Mouse (Mus musculus): ENCODE data around the gene Sept9. TPM values are rescaled to one million over a fixed set of nuclear protein-coding genes. Genes with fewer than 3 reads are reported as not detected.
A peak's percentile ranks its signal among the peaks of the same experiment; 100 is the strongest.

Sept9 gene
- polyA plus RNA-seq, 1 experiment from 2014 or later: 78.9 TPM

- no peaks in the 10 kb centered on the region for H3K4me1 ChIP-seq (ENCODE audit: control insufficient read depth, insufficient read depth, low read length)
- H3K4me2 ChIP-seq: no peak overlapping the region
- H3K36me3 ChIP-seq (ENCODE audit: control insufficient read depth, insufficient read depth, low read length): no peaks in the 10 kb centered on the region
- no peak overlapping the region for H3K27ac ChIP-seq (ENCODE audit: low read depth, low read length)
- no peak overlapping the region for H3K4me3 ChIP-seq (ENCODE audit: low read depth, low read length)
- no peak for ATAC-seq (replicated peaks; ENCODE audit: insufficient number of reproducible peaks, low FRiP score, low TSS enrichment)
- no peak overlapping the region for H3K9ac ChIP-seq (ENCODE audit: low read depth, low read length)
- no peaks in the 10 kb centered on the region for H3K9me3 ChIP-seq (replicated peaks; ENCODE audit: control insufficient read depth, low read length)
- WGBS (ENCODE audit: insufficient replicate concordance): 89% methylated on average over 19 of the region's 19 CpGs
- no peaks in the 10 kb centered on the region for H3K27me3 ChIP-seq (ENCODE audit: control insufficient read depth, insufficient read depth, low read length)
Measured at GRCm38 (mm10) chr11:117169801-117170565, 29.5 kb upstream of the Sept9 start.

GRCm38 (mm10) chr11:117174098-117174892 lies 25.2 kb upstream of the Sept9 start:
- peak overlapping the region; percentile 58 for H3K4me2 ChIP-seq
- H3K36me3 ChIP-seq (ENCODE audit: control insufficient read depth, insufficient read depth, low read length): no peaks in the 10 kb centered on the region
- H3K4me3 ChIP-seq (ENCODE audit: low read depth, low read length): peak overlapping the region; percentile 21
- H3K27me3 ChIP-seq (ENCODE audit: control insufficient read depth, insufficient read depth, low read length): no peaks in the 10 kb centered on the region
- no peaks in the 10 kb centered on the region for H3K9me3 ChIP-seq (replicated peaks; ENCODE audit: control insufficient read depth, low read length)
- no peak for ATAC-seq (replicated peaks; ENCODE audit: insufficient number of reproducible peaks, low FRiP score, low TSS enrichment)
- H3K27ac ChIP-seq (ENCODE audit: low read depth, low read length): peak overlapping the region; percentile 50
- no peaks in the 10 kb centered on the region; the same call in 1 of the 2 replicates for H3K4me1 ChIP-seq (ENCODE audit: control insufficient read depth, insufficient read depth, low read length)
- H3K9ac ChIP-seq (ENCODE audit: low read depth, low read length): peak overlapping the region; percentile 58
- 32% methylated on average over 18 of the region's 18 CpGs for WGBS (ENCODE audit: insufficient replicate concordance)

- no peaks in the 10 kb centered on the region for H3K36me3 ChIP-seq (ENCODE audit: control insufficient read depth, insufficient read depth, low read length)
- H3K9ac ChIP-seq (ENCODE audit: low read depth, low read length): peak overlapping the region; percentile 58
- H3K4me1 ChIP-seq (ENCODE audit: control insufficient read depth, insufficient read depth, low read length): no peaks in the 10 kb centered on the region; the same call in 1 of the 2 replicates
- no peaks in the 10 kb centered on the region for H3K27me3 ChIP-seq (ENCODE audit: control insufficient read depth, insufficient read depth, low read length)
- H3K9me3 ChIP-seq (replicated peaks; ENCODE audit: control insufficient read depth, low read length): peaks cover 1% of the 10 kb centered on the region; the same call in 1 of the 2 replicates
- WGBS (ENCODE audit: insufficient replicate concordance): 44% methylated on average over 15 of the region's 15 CpGs
- peak overlapping the region; percentile 58 for H3K4me2 ChIP-seq
- ATAC-seq (replicated peaks; ENCODE audit: insufficient number of reproducible peaks, low FRiP score, low TSS enrichment): no peak
- H3K4me3 ChIP-seq (ENCODE audit: low read depth, low read length): peak overlapping the region; percentile 21
- peak overlapping the region; percentile 50 for H3K27ac ChIP-seq (ENCODE audit: low read depth, low read length)
Measured at GRCm38 (mm10) chr11:117174924-117175323, 24.5 kb upstream of the Sept9 start.

GRCm38 (mm10) chr11:117175472-117175871 lies 24.0 kb upstream of the Sept9 start:
- Histone ChIP-seq H3K4me1 (ENCODE audit: control insufficient read depth, insufficient read depth, low read length) (no peaks in the 10 kb centered on the region; the same call in 1 of the 2 replicates), H3K4me2 (no peak overlapping the region), H3K4me3 (ENCODE audit: low read depth, low read length) (no peak overlapping the region), H3K9ac (ENCODE audit: low read depth, low read length) (no peak overlapping the region), H3K27ac (ENCODE audit: low read depth, low read length) (no peak overlapping the region), H3K9me3 (replicated peaks; ENCODE audit: control insufficient read depth, low read length) (peaks cover 5% of the 10 kb centered on the region), H3K27me3 (ENCODE audit: control insufficient read depth, insufficient read depth, low read length) (no peaks in the 10 kb centered on the region), H3K36me3 (ENCODE audit: control insufficient read depth, insufficient read depth, low read length) (no peaks in the 10 kb centered on the region)
- no peak for ATAC-seq (replicated peaks; ENCODE audit: insufficient number of reproducible peaks, low FRiP score, low TSS enrichment)
- WGBS (ENCODE audit: insufficient replicate concordance): 83% methylated on average over 12 of the region's 12 CpGs

- WGBS (ENCODE audit: insufficient replicate concordance): 30% methylated on average over 5 of the region's 5 CpGs
- Histone ChIP-seq H3K27me3 (ENCODE audit: control insufficient read depth, insufficient read depth, low read length) (no peaks in the 10 kb centered on the region), H3K27ac (ENCODE audit: low read depth, low read length) (no peak overlapping the region), H3K4me1 (ENCODE audit: control insufficient read depth, insufficient read depth, low read length) (no peaks in the 10 kb centered on the region; the same call in 1 of the 2 replicates), H3K4me2 (no peak overlapping the region), H3K9me3 (replicated peaks; ENCODE audit: control insufficient read depth, low read length) (peaks cover 8% of the 10 kb centered on the region), H3K4me3 (ENCODE audit: low read depth, low read length) (no peak overlapping the region), H3K36me3 (ENCODE audit: control insufficient read depth, insufficient read depth, low read length) (no peaks in the 10 kb centered on the region), H3K9ac (ENCODE audit: low read depth, low read length) (no peak overlapping the region)
- no peak for ATAC-seq (replicated peaks; ENCODE audit: insufficient number of reproducible peaks, low FRiP score, low TSS enrichment)
Measured at GRCm38 (mm10) chr11:117176304-117176703, 23.2 kb upstream of the Sept9 start.

GRCm38 (mm10) chr11:117176900-117177299 lies 22.6 kb upstream of the Sept9 start:
- Histone ChIP-seq H3K27ac (ENCODE audit: low read depth, low read length) (no peak overlapping the region), H3K4me1 (ENCODE audit: control insufficient read depth, insufficient read depth, low read length) (no peaks in the 10 kb centered on the region; the same call in 1 of the 2 replicates), H3K9ac (ENCODE audit: low read depth, low read length) (no peak overlapping the region), H3K9me3 (replicated peaks; ENCODE audit: control insufficient read depth, low read length) (peaks cover 12% of the 10 kb centered on the region), H3K4me2 (no peak overlapping the region), H3K27me3 (ENCODE audit: control insufficient read depth, insufficient read depth, low read length) (no peaks in the 10 kb centered on the region), H3K36me3 (ENCODE audit: control insufficient read depth, insufficient read depth, low read length) (no peaks in the 10 kb centered on the region), H3K4me3 (ENCODE audit: low read depth, low read length) (no peak overlapping the region)
- 81% methylated on average over 5 of the region's 5 CpGs for WGBS (ENCODE audit: insufficient replicate concordance)
- no peak for ATAC-seq (replicated peaks; ENCODE audit: insufficient number of reproducible peaks, low FRiP score, low TSS enrichment)

GRCm38 (mm10) chr11:117177303-117177979 lies 22.0 kb upstream of the Sept9 start:
- Histone ChIP-seq H3K4me1 (ENCODE audit: control insufficient read depth, insufficient read depth, low read length) (no peaks in the 10 kb centered on the region; the same call in 1 of the 2 replicates), H3K4me2 (no peak overlapping the region), H3K27me3 (ENCODE audit: control insufficient read depth, insufficient read depth, low read length) (no peaks in the 10 kb centered on the region), H3K9ac (ENCODE audit: low read depth, low read length) (no peak overlapping the region), H3K27ac (ENCODE audit: low read depth, low read length) (no peak overlapping the region), H3K4me3 (ENCODE audit: low read depth, low read length) (no peak overlapping the region), H3K9me3 (replicated peaks; ENCODE audit: control insufficient read depth, low read length) (peaks cover 13% of the 10 kb centered on the region), H3K36me3 (ENCODE audit: control insufficient read depth, insufficient read depth, low read length) (no peaks in the 10 kb centered on the region)
- no peak for ATAC-seq (replicated peaks; ENCODE audit: insufficient number of reproducible peaks, low FRiP score, low TSS enrichment)
- WGBS (ENCODE audit: insufficient replicate concordance): 53% methylated on average over 8 of the region's 11 CpGs

- 69% methylated on average over 5 of the region's 5 CpGs for WGBS (ENCODE audit: insufficient replicate concordance)
- Histone ChIP-seq H3K4me2 (no peak overlapping the region), H3K9me3 (replicated peaks; ENCODE audit: control insufficient read depth, low read length) (peaks cover 16% of the 10 kb centered on the region), H3K27ac (ENCODE audit: low read depth, low read length) (no peak overlapping the region), H3K36me3 (ENCODE audit: control insufficient read depth, insufficient read depth, low read length) (no peaks in the 10 kb centered on the region), H3K9ac (ENCODE audit: low read depth, low read length) (no peak overlapping the region), H3K4me1 (ENCODE audit: control insufficient read depth, insufficient read depth, low read length) (no peaks in the 10 kb centered on the region; the same call in 1 of the 2 replicates), H3K4me3 (ENCODE audit: low read depth, low read length) (no peak overlapping the region), H3K27me3 (ENCODE audit: control insufficient read depth, insufficient read depth, low read length) (no peaks in the 10 kb centered on the region)
- ATAC-seq (replicated peaks; ENCODE audit: insufficient number of reproducible peaks, low FRiP score, low TSS enrichment): no peak
Measured at GRCm38 (mm10) chr11:117179902-117180301, 19.6 kb upstream of the Sept9 start.
